Mouse (Mus musculus) spleen, adult 18-20 months (tissue): Measurements from ENCODE around the gene Depdc1b.

Source experiments
- DNase-seq, 2 experiments: peaks; one replicate each; pipeline ENCODE4 v3.0.0; 2022; ENCODE audit warnings: mixed read lengths in 2 of 2

The Depdc1b gene

GRCm38 (mm10) chr13:108315702-108316486, at the start of gene Depdc1b:
TSS of gene Depdc1b (plus strand) at chr13:108316332.
- DNase-seq = peak; percentile 83 to 92

GRCm38 (mm10) chr13:108267841-108268634, 48.1 kb upstream of the Depdc1b start:
- no peak for DNase-seq

- no peak for DNase-seq
Measured at GRCm38 (mm10) chr13:108271458-108272148, 44.5 kb upstream of the Depdc1b start.

GRCm38 (mm10) chr13:108272332-108272731, 43.8 kb upstream of the Depdc1b start:
- no peak for DNase-seq

- no peak for DNase-seq
Measured at GRCm38 (mm10) chr13:108273034-108273433, 43.1 kb upstream of the Depdc1b start.

- no peak for DNase-seq
Measured at GRCm38 (mm10) chr13:108273456-108273855, 42.7 kb upstream of the Depdc1b start.

GRCm38 (mm10) chr13:108276561-108276960, 39.6 kb upstream of the Depdc1b start:
- no peak for DNase-seq

- no peak for DNase-seq
Measured at GRCm38 (mm10) chr13:108277320-108277719, 38.8 kb upstream of the Depdc1b start.

GRCm38 (mm10) chr13:108278592-108278991, 37.5 kb upstream of the Depdc1b start:
- DNase-seq = no peak

- no peak for DNase-seq
Measured at GRCm38 (mm10) chr13:108284312-108284711, 31.8 kb upstream of the Depdc1b start.

- DNase-seq = no peak
Measured at GRCm38 (mm10) chr13:108287953-108288352, 28.2 kb upstream of the Depdc1b start.

GRCm38 (mm10) chr13:108289436-108289835, 26.7 kb upstream of the Depdc1b start:
- DNase-seq = no peak

GRCm38 (mm10) chr13:108290314-108290713, 25.8 kb upstream of the Depdc1b start:
- DNase-seq = no peak

GRCm38 (mm10) chr13:108297350-108298093, 18.6 kb upstream of the Depdc1b start:
- DNase-seq = peak; percentile 18 to 24

- DNase-seq = no peak
Measured at GRCm38 (mm10) chr13:108298241-108298640, 17.9 kb upstream of the Depdc1b start.

GRCm38 (mm10) chr13:108300346-108300950, 15.7 kb upstream of the Depdc1b start:
- no peak for DNase-seq

GRCm38 (mm10) chr13:108301411-108301810, 14.7 kb upstream of the Depdc1b start:
- no peak for DNase-seq

GRCm38 (mm10) chr13:108302957-108303675, 13.0 kb upstream of the Depdc1b start:
- DNase-seq = no peak

- DNase-seq = no peak
Measured at GRCm38 (mm10) chr13:108303841-108304240, 12.3 kb upstream of the Depdc1b start.

- no peak for DNase-seq
Measured at GRCm38 (mm10) chr13:108304680-108305079, 11.5 kb upstream of the Depdc1b start.

GRCm38 (mm10) chr13:108316487-108316903, 363 bp downstream of the Depdc1b start:
- DNase-seq = peak in 1 of 2 experiments; percentile 10
